Mouse (Mus musculus) heart, embryonic 16.5 days (tissue): ENCODE data around the gene Aim2. TPM values are rescaled to one million over a fixed set of nuclear protein-coding genes. Genes with fewer than 3 reads are reported as not detected.

Source experiments
- ATAC-seq: fragments of 200-750 bp; cut with Nextera tagmentation; replicated peaks from 2 replicates; pipeline ENCODE4 v1.8.0; 2017; ENCODE audit warnings: moderate number of reproducible peaks; ENCODE audit not compliant: insufficient read depth, low FRiP score; ENCODE audit errors: extremely low read depth
- H3K27ac ChIP-seq: fragments of 300-500 bp; sonication (generic); 2 replicates; pipeline ENCODE4 v1.5.1; 2014; ENCODE audit warnings: mild to moderate bottlenecking, low read length, control low read depth, moderate library complexity
- H3K27me3 ChIP-seq: fragments of 300-500 bp; sonication (generic); 2 replicates; pipeline ENCODE4 v1.6.1; 2014; ENCODE audit warnings: low read length, mixed read lengths; ENCODE audit not compliant: control insufficient read depth, insufficient read depth
- H3K36me3 ChIP-seq: fragments of 300-500 bp; sonication (generic); 2 replicates; pipeline ENCODE4 v1.6.1; 2014; ENCODE audit not compliant: control insufficient read depth, insufficient read depth
- H3K4me1 ChIP-seq: fragments of 300-500 bp; sonication (generic); 2 replicates; pipeline ENCODE4 v1.6.1; 2014; ENCODE audit warnings: low read length, mixed read lengths; ENCODE audit not compliant: control insufficient read depth, insufficient read depth
- H3K4me2 ChIP-seq: fragments of 300-500 bp; sonication (generic); 2 replicates; pipeline ENCODE4 v1.6.1; 2014; ENCODE audit warnings: low read depth, mild to moderate bottlenecking, control low read depth, low read length
- H3K4me3 ChIP-seq: fragments of 300-500 bp; sonication (generic); 2 replicates; pipeline ENCODE4 v1.5.1; 2014; ENCODE audit warnings: mild to moderate bottlenecking, control low read depth, low read length
- H3K9ac ChIP-seq: fragments of 300-500 bp; sonication (generic); 2 replicates; pipeline ENCODE4 v1.6.1; 2014; ENCODE audit warnings: low read length, control low read depth
- H3K9me3 ChIP-seq: fragments of 300-500 bp; sonication (generic); replicated peaks from 2 replicates; pipeline ENCODE4 v1.6.1; 2016; ENCODE audit warnings: low read length; ENCODE audit not compliant: control insufficient read depth
- WGBS: fragments of 180-500 bp; shearing (Covaris S2); extraction: QIAGEN DNeasy Blood & Tissue Kit; methylation state at CpG from one replicate; pipeline ENCODE4 v1.1.7; 2014; 5-methylcytosine and 5-hydroxymethylcytosine counted together
- polyA plus RNA-seq: library from polyadenylated mRNA; unstranded; fragments of >200 nt; fragmentation: Nextera tagmentation; extraction: Ambion mirVana; gene quantifications from 2 replicates; pipeline ENCODE4 v1.2.1, GENCODE M21; 2015

Gene Aim2
- polyA plus RNA-seq, 1 experiment from 2014 or later, result 2.3 TPM

DNA sequence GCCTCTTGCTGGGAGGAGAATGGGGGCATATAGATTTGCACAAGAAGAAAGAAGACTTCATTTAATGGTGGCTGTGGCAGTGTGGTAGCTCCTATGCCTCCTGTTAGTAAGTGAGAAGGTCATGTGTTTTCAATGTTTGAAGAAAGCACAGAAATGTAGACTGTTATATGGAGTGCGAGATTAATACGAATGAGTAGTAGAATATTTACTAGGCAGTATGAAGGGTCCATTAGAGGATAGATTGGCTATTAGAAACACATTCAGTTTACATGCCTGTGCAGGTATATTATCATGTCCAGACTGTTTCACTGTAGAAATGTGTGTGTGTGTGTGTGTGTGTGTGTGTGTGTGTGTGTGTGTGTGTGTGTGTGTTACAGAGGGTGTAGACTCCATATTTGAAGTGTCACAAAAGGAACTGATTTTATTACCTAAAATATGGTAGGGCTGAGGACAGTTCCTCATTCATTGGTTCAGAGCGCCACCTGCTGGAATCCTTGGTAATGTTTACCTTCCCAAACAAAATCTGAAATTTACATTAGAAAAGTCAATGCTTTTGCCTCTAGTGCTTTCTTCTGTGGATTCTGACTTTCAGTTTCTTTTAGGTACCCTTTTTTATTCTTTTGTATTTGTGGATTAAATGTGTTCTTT is 47.8 kb downstream of the Aim2 start:
- WGBS, result 23% methylated on average over 3 of the region's 3 CpGs
- Histone ChIP-seq H3K4me3 (no peak overlapping the region), H3K9ac (no peak overlapping the region), H3K9me3 (no peaks in the 10 kb centered on the region), H3K27me3 (no peaks in the 10 kb centered on the region), H3K4me1 (no peaks in the 10 kb centered on the region), H3K36me3 (no peaks in the 10 kb centered on the region), H3K27ac (no peak overlapping the region), H3K4me2 (no peak overlapping the region)
- ATAC-seq, result no peak

DNA sequence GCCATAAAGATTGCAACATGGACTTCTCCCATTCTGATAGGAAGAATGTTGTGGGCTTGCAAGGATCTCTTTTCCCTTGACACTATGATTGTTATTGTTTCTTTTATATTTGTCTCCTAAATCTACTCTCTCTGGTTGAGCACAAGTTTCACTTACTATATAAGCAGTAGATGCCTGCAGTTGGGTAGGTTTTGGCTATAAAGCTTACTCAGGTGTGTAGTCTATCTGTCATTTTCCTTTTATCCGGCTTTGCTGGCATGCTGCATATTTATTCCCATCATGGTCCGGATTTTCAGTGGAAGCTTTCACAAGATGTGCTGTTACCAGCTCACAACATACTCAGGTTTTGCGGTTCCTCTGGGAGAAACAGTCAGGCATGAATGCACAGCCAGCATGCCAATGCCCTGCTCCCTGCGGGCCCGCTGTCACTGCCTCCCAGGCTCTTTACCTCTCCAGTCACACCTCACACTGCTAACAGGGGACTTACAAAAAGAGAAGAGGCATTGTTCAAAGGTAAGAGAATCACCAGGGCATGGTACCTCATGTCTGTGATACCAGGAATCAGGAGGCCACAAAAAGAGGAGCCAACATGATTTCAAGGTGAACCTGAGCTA is 54.1 kb downstream of the Aim2 start:
- Histone ChIP-seq H3K4me1 (no peaks in the 10 kb centered on the region), H3K27ac (no peak overlapping the region), H3K4me2 (no peak overlapping the region), H3K9ac (no peak overlapping the region), H3K4me3 (no peak overlapping the region), H3K27me3 (no peaks in the 10 kb centered on the region), H3K36me3 (no peaks in the 10 kb centered on the region), H3K9me3 (no peaks in the 10 kb centered on the region)
- WGBS, result 67% methylated on average over 5 of the region's 5 CpGs
- no peak for ATAC-seq

- no peak for ATAC-seq
- no peaks in the 10 kb centered on the region for H3K4me1 ChIP-seq
- H3K36me3 ChIP-seq, result no peaks in the 10 kb centered on the region
- H3K9ac ChIP-seq, result no peak overlapping the region
- H3K4me2 ChIP-seq, result no peak overlapping the region
- H3K27me3 ChIP-seq, result no peaks in the 10 kb centered on the region
- H3K9me3 ChIP-seq, result no peaks in the 10 kb centered on the region
- H3K27ac ChIP-seq, result no peak overlapping the region
- H3K4me3 ChIP-seq, result no peak overlapping the region
Measured at GRCm38 (mm10) chr1:173409066-173409465, 58.4 kb downstream of the Aim2 start.

GRCm38 (mm10) chr1:173411863-173412262 is 61.2 kb downstream of the Aim2 start:
- Histone ChIP-seq H3K9ac (no peak overlapping the region), H3K4me2 (no peak overlapping the region), H3K4me1 (no peaks in the 10 kb centered on the region), H3K4me3 (no peak overlapping the region), H3K27me3 (no peaks in the 10 kb centered on the region), H3K27ac (no peak overlapping the region), H3K9me3 (no peaks in the 10 kb centered on the region; the same call in 1 of the 2 replicates), H3K36me3 (no peaks in the 10 kb centered on the region)
- no peak for ATAC-seq
- 64% methylated on average over 4 of the region's 4 CpGs for WGBS

DNA sequence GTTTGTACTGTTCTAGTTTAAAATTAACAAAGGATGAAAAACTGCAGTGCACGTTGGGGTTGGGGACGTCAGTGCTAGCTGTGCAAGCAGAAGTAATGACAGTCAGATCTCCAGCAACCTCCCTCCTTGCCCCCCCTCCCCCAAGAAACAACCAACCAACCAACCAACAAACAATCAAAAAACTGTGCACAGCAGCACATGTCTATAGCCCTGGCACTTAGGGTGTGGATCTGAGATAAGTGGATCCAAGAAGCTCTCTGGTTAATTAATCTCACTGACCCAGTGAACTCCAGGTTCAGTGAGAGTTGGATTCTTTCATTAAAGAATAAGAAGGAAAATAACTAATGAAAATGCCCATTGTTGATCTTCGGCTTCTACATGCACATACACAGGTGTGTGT is 64.0 kb downstream of the Aim2 start:
- WGBS, result 79% methylated on average over 3 of the region's 3 CpGs
- no peaks in the 10 kb centered on the region for H3K36me3 ChIP-seq
- H3K4me2 ChIP-seq, result no peak overlapping the region
- H3K9me3 ChIP-seq, result no peaks in the 10 kb centered on the region; the same call in 1 of the 2 replicates
- no peak for ATAC-seq
- no peaks in the 10 kb centered on the region for H3K4me1 ChIP-seq
- no peaks in the 10 kb centered on the region for H3K27me3 ChIP-seq
- H3K27ac ChIP-seq, result no peak overlapping the region
- H3K9ac ChIP-seq, result no peak overlapping the region
- no peak overlapping the region for H3K4me3 ChIP-seq

- Histone ChIP-seq H3K4me2 (no peak overlapping the region), H3K27me3 (no peaks in the 10 kb centered on the region), H3K9ac (no peak overlapping the region), H3K9me3 (no peaks in the 10 kb centered on the region; the same call in 1 of the 2 replicates), H3K4me1 (no peaks in the 10 kb centered on the region), H3K27ac (no peak overlapping the region), H3K36me3 (no peaks in the 10 kb centered on the region), H3K4me3 (no peak overlapping the region)
- WGBS, result 83% methylated on average over 3 of the region's 3 CpGs
- no peak for ATAC-seq
Measured at GRCm38 (mm10) chr1:173418516-173418915, 67.8 kb downstream of the Aim2 start.

DNA sequence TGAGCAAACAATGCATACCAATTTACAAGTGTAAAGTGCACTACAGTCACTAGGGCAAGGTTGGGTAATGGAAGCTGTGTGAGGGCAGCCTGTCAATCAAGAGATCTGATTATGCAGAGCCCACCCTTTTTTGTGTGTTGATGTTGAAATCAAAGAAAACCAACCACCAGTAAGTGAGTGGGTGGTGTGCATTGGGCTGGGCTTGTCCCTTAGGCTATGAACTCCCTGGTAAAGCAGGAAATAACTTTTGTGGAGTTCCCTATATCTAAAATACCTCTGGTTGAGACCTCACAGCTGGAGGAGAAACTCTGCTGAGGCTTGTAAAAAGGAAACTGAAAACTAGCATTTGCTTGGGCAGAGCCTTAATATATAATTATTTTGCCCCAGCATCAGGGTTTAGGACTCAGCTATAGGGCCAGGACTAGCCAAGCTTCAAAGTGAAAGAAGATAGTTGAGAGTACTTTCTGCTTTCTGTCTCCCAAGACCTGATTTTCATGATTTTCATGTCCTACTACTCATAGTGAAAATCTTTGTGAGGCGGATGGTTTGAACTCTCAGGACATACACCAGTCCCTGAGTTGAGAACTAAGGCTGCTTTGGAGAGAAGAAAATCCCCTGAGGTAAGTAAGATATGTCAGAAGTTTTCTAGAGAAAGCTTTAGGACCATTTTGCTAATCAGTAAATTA is 68.4 kb downstream of the Aim2 start:
- WGBS, result 83% methylated on average over 1 of the region's 1 CpGs
- no peak for ATAC-seq
- Histone ChIP-seq H3K4me2 (no peak overlapping the region), H3K27ac (0 out of 2 replicates have a peak overlapping the region, but pooled peaks have one; percentile 14), H3K9ac (no peak overlapping the region), H3K4me3 (no peak overlapping the region), H3K27me3 (no peaks in the 10 kb centered on the region), H3K36me3 (no peaks in the 10 kb centered on the region), H3K4me1 (no peaks in the 10 kb centered on the region), H3K9me3 (no peaks in the 10 kb centered on the region; the same call in 1 of the 2 replicates)

- Histone ChIP-seq H3K36me3 (no peaks in the 10 kb centered on the region), H3K27ac (no peak overlapping the region), H3K4me2 (no peak overlapping the region), H3K4me3 (0 out of 2 replicates have a peak overlapping the region, but pooled peaks have one; percentile 19), H3K4me1 (no peaks in the 10 kb centered on the region), H3K9me3 (no peaks in the 10 kb centered on the region; the same call in 1 of the 2 replicates), H3K27me3 (no peaks in the 10 kb centered on the region), H3K9ac (no peak overlapping the region)
- 58% methylated on average over 6 of the region's 6 CpGs for WGBS
- ATAC-seq, result no peak
Measured at GRCm38 (mm10) chr1:173420374-173420773, 69.7 kb downstream of the Aim2 start.

- Histone ChIP-seq H3K27ac (no peak overlapping the region), H3K27me3 (no peaks in the 10 kb centered on the region), H3K9me3 (no peaks in the 10 kb centered on the region), H3K36me3 (no peaks in the 10 kb centered on the region), H3K9ac (no peak overlapping the region), H3K4me2 (no peak overlapping the region), H3K4me3 (no peak overlapping the region), H3K4me1 (no peaks in the 10 kb centered on the region)
- ATAC-seq, result 0 out of 2 replicates have a peak, but pooled peaks have one; percentile 6
- WGBS, result 74% methylated on average over 2 of the region's 2 CpGs
Measured at GRCm38 (mm10) chr1:173426345-173426744, 75.7 kb downstream of the Aim2 start.
